Mouse (Mus musculus) ZHBTc4 (cell line): Measurements from ENCODE around the gene Arrdc5.
A peak's percentile ranks its signal among the peaks of the same experiment; 100 is the strongest.

Source experiments
- DNase-seq: peaks from one replicate; pipeline ENCODE4 v3.0.0-alpha.2; 2011; ENCODE audit warnings: low read depth, low spot score

The Arrdc5 gene

GRCm38 (mm10) chr17:56303847-56304586 lies 3.9 kb upstream of the Arrdc5 start:
- DNase-seq = peak; percentile 99

GRCm38 (mm10) chr17:56303160-56303846 lies 3.2 kb upstream of the Arrdc5 start, which contains the start of gene Uhrf1:
TSS of gene Uhrf1 (plus strand) at chr17:56303321.
- DNase-seq = peak; percentile 97

- no peak for DNase-seq
These were observed 2.4 kb upstream of the Arrdc5 start for GRCm38 (mm10) chr17:56302363-56302996.

GRCm38 (mm10) chr17:56298238-56298637 lies 1.8 kb downstream of the Arrdc5 start:
- DNase-seq = peak; percentile 58

- no peak for DNase-seq
These were observed 3.9 kb downstream of the Arrdc5 start for GRCm38 (mm10) chr17:56296201-56296600.

GRCm38 (mm10) chr17:56294241-56294640 lies 5.8 kb downstream of the Arrdc5 start:
- DNase-seq = no peak

- DNase-seq = no peak
These were observed 6.8 kb downstream of the Arrdc5 start for GRCm38 (mm10) chr17:56293291-56293690.

- no peak for DNase-seq
These were observed 7.4 kb downstream of the Arrdc5 start, which contains the start of gene Plin3 for GRCm38 (mm10) chr17:56292531-56293222. TSS of gene Plin3 (minus strand) at chr17:56292873.

- no peak for DNase-seq
These were observed 8.1 kb downstream of the Arrdc5 start for GRCm38 (mm10) chr17:56291826-56292475.

- peak; percentile 97 for DNase-seq
These were observed 8.9 kb downstream of the Arrdc5 start for GRCm38 (mm10) chr17:56291171-56291511.

GRCm38 (mm10) chr17:56290388-56291170 lies 9.5 kb downstream of the Arrdc5 start:
- DNase-seq = peak; percentile 97

GRCm38 (mm10) chr17:56289371-56290331 lies 10.4 kb downstream of the Arrdc5 start:
- DNase-seq = peak; percentile 95

- DNase-seq = no peak
These were observed 11.2 kb downstream of the Arrdc5 start for GRCm38 (mm10) chr17:56288866-56289265.

- peak; percentile 85 for DNase-seq
These were observed 12.3 kb downstream of the Arrdc5 start for GRCm38 (mm10) chr17:56287830-56288229.

GRCm38 (mm10) chr17:56285995-56286394 lies 14.1 kb downstream of the Arrdc5 start:
- DNase-seq = no peak

- DNase-seq = no peak
These were observed 16.8 kb downstream of the Arrdc5 start for GRCm38 (mm10) chr17:56283316-56283715.

- no peak for DNase-seq
These were observed 17.3 kb downstream of the Arrdc5 start for GRCm38 (mm10) chr17:56282802-56283201.

- DNase-seq = peak; percentile 66
These were observed 18.9 kb downstream of the Arrdc5 start for GRCm38 (mm10) chr17:56281193-56281592.

- DNase-seq = no peak
These were observed 20.5 kb downstream of the Arrdc5 start for GRCm38 (mm10) chr17:56279481-56280155.
